Mouse (Mus musculus) cortical plate, adult 2 months (tissue): ENCODE measurements around the gene Olfr412. TPM values are rescaled to one million over a fixed set of nuclear protein-coding genes. Genes with fewer than 3 reads are reported as not detected.

Source experiments
- H3K27ac ChIP-seq: fragments of 200-500 bp; 2 replicates; pipeline ENCODE4 v1.5.1; 2012; ENCODE audit warnings: low read length, control low read depth, inconsistent platforms; ENCODE audit not compliant: insufficient read depth
- H3K4me1 ChIP-seq: fragments of 200-500 bp; 2 replicates; pipeline ENCODE4 v1.6.1; 2011; ENCODE audit warnings: low read length; ENCODE audit not compliant: control insufficient read depth, insufficient read depth
- H3K4me3 ChIP-seq: fragments of 200-500 bp; 2 replicates; pipeline ENCODE4 v1.5.1; 2011; ENCODE audit warnings: mild to moderate bottlenecking, low read length, control low read depth; ENCODE audit not compliant: insufficient read depth
- CTCF ChIP-seq: fragments of 200-500 bp; IDR thresholded peaks from 2 replicates; pipeline ENCODE4 v1.5.1; 2011; ENCODE audit warnings: mild to moderate bottlenecking, control low read depth, low read length; ENCODE audit not compliant: insufficient read depth; ENCODE audit errors: extremely low read depth
- POLR2A ChIP-seq: fragments of 200-500 bp; IDR thresholded peaks from 2 replicates; pipeline ENCODE4 v1.6.1; 2011; ENCODE audit warnings: mild to moderate bottlenecking, low read length, control low read depth; ENCODE audit not compliant: insufficient read depth; ENCODE audit errors: extremely low read depth
- polyA plus RNA-seq: library from polyadenylated mRNA; depleted of rRNA; stranded (reverse); fragments of >200 nt; gene quantifications from 2 replicates; pipeline ENCODE4 v1.2.3, GENCODE M21; 2012; rRNA removed

Gene Olfr412
- polyA plus RNA-seq, 1 experiment = not detected

DNA sequence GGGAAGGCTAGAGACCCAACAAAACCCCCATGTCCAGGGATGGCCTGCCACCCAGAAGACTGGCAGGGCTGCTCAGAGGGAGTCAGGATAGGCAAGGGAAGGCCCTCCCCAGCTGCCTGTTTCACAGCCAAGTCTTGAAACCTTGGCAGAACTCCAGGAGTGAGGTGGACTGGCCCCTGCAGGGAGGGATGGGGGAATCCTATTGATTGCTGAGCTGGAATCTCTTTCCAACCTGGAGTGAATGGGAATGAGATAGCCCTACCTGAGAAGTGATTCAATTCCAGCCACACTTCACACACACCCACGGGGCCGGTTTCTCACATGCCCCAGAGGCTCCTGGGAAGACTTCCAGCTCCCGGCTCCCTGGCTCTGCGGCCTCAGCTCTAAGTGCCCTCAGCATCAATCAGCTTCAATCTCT lies 47.9 kb downstream of the Olfr412 start:
- H3K27ac ChIP-seq = peak overlapping the region; percentile 80
- H3K4me3 ChIP-seq = no peak overlapping the region
- TF ChIP-seq POLR2A (no peak), CTCF (no peak)
- peaks cover 11% of the 10 kb centered on the region for H3K4me1 ChIP-seq

DNA sequence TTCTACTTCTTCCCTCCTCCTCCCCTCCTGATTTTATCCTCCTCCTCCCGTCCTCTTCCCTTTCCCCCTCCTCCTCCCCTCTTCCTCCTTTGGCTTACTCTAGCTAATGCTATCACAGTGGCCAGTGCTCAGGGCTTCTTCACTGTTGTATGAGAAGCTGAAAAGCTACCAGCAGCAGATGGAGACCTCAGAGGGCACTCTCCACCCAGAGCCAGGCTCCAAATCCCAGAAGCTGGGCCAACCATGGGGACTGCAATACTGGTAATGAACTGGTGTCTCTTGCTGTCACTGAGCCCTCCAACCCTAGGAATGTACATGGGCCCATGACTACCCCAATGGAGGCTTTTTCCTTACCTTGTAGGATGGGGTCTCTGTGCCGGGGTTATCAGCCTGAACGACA lies 50.1 kb downstream of the Olfr412 start:
- no peak for TF ChIP-seq POLR2A
- Histone ChIP-seq H3K4me3 (no peak overlapping the region), H3K27ac (no peak overlapping the region), H3K4me1 (peaks cover 11% of the 10 kb centered on the region)

DNA sequence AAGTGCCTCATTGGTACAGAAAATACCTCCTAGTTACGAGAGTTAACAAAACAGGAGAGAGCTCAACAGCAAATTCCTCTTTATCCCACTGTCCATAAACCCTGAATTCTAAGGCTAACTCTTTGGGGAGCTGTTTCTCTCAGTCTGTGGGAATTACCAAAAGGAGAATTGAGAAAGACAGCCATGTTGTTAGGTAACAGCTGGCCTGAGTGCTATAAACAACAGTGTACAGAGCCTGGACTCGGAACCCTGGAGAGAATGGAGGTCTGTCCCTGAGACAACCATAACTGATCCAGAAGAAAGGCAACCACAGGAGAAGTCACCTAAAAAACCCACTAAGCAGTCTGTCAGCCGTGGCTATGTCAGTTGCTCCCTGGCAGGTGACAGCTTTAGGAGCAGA lies 50.6 kb downstream of the Olfr412 start:
- Histone ChIP-seq H3K4me1 (peaks cover 11% of the 10 kb centered on the region), H3K4me3 (no peak overlapping the region), H3K27ac (no peak overlapping the region)
- TF ChIP-seq POLR2A = no peak
- no peak for TF ChIP-seq CTCF

DNA sequence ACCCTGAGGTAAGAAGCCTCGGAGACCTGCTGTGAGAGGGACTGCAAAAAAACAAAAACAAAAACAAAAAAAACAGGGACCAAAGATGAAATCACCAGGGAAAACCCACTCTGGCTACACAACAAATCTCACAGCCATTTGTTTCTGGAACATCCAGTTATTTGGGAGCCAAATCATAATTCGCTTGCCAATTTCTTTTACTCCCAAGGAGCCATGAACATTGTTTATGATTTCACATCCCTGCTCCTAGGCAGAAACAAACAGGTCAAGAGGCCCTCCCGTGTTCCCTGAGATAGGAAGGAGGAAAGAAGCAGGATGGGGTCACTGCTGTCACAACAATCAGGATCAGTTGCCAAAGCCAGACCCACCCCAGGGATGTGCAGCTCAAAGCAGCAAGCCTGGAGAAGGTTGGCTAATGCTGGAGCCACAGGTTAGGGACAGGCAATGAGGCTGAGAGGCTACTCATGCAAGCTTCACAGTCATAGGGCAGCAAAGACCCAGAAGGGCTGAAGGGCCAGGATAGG lies 51.6 kb downstream of the Olfr412 start:
- H3K27ac ChIP-seq = no peak overlapping the region
- H3K4me1 ChIP-seq = peaks cover 11% of the 10 kb centered on the region
- no peak overlapping the region for H3K4me3 ChIP-seq
- TF ChIP-seq POLR2A (no peak), CTCF (no peak)

DNA sequence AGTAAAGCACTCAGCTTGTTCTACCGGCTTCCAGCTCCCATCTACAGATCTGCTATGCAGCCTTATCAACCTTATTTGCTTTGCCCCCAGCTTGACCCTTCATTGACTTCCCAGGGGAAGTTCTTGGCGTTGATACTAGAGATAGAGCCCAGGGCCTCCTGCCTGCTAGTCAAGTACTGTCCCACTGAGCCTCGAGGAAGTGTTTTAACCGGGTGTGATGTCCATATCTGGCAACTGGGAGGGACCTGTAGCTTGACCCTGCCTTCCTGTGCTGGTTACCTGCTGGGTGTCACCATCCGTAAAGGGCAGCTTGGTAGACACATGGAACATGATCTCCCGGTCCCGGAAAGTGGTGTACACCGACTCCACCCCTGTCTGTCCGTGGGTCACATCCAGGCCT lies 52.2 kb downstream of the Olfr412 start:
- H3K27ac ChIP-seq = no peak overlapping the region
- no peak for TF ChIP-seq CTCF
- no peak for TF ChIP-seq POLR2A
- peaks cover 8% of the 10 kb centered on the region for H3K4me1 ChIP-seq
- H3K4me3 ChIP-seq = no peak overlapping the region

DNA sequence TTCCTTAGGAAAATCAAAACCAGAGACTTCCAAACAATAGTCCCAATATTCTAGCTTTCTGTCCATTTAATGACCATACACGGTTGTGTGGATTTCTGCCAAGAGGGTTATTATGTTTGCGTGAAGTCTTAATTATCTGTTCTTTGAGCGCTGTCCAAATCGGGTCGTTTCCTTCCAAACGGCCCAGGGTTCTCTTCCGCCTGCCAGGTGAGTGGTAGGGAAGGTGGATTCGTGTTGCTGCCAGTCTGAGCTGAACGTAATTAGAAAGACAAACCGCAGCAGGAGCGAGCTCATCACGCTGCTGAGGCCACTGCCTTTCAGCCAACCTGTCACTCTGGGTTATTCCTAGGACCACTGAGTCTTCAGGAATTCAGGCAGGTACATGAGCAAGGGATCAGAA lies 53.9 kb downstream of the Olfr412 start:
- TF ChIP-seq POLR2A = no peak
- no peak for TF ChIP-seq CTCF
- H3K27ac ChIP-seq = no peak overlapping the region
- no peak overlapping the region for H3K4me3 ChIP-seq
- H3K4me1 ChIP-seq = peaks cover 2% of the 10 kb centered on the region; the same call in 1 of the 2 replicates

Other genes starting within 250 kb of the Olfr412 start
- not detected in 2 replicates for gene Olfr401, start 248.4 kb upstream of the Olfr412 start, polyA plus RNA-seq
- gene Olfr402, start 208.5 kb upstream of the Olfr412 start, polyA plus RNA-seq = not detected in 2 replicates
- not detected in 2 replicates for gene Olfr403, start 175.8 kb upstream of the Olfr412 start, polyA plus RNA-seq
- gene Olfr43, start 150.7 kb upstream of the Olfr412 start, polyA plus RNA-seq = not detected in 2 replicates
- gene Olfr406, start 102.3 kb upstream of the Olfr412 start, polyA plus RNA-seq = not detected in 2 replicates
- gene Olfr59, start 78.3 kb upstream of the Olfr412 start, polyA plus RNA-seq = not detected in 2 replicates
- not detected in 2 replicates for gene Olfr410, start 24.0 kb upstream of the Olfr412 start, polyA plus RNA-seq
- not detected in 2 replicates for gene Olfr411, start 9.4 kb upstream of the Olfr412 start, polyA plus RNA-seq
- 133 and 135 TPM in 2 replicates for gene Rap1gap2, start 248.8 kb downstream of the Olfr412 start, polyA plus RNA-seq